ENCODE assay signal across 9 mouse cellular contexts in genomic region chr1:72593340-72593951, GRCm38 (mm10). TPM values are rescaled to one million over a fixed set of nuclear protein-coding genes. Genes with fewer than 3 reads are reported as not detected.
A peak's percentile ranks its signal among the peaks of the same experiment; 100 is the strongest.
DNase-seq lines count a peak whose midpoint lies in the region; ATAC-seq and TF ChIP-seq lines count a peak whose summit lies in the region.
"Had no signal": no experiment of that assay in that cellular context is flagged by ENCODE, and none has a peak within 500 bp of the region (broad histone marks: within the 10 kb centered on the region; RNA-seq: fewer than 3 reads in every experiment).

No protein-coding gene starts in this region.

- H3K4me3 ChIP-seq in kidney, embryonic 14.5 days (ENCODE audit: low read length), result no peak overlapping the region
- no peak overlapping the region for H3K4me3 ChIP-seq in liver, postnatal 0 days (ENCODE audit: low read depth, low read length)

- H3K9me3 ChIP-seq in kidney, embryonic 14.5 days (ENCODE audit: control insufficient read depth, low read length), result no peaks in the 10 kb centered on the region
- H3K9me3 ChIP-seq in liver, postnatal 0 days (ENCODE audit: low read length), result no peaks in the 10 kb centered on the region

- 87% methylated on average over 20 of the region's 20 CpGs for WGBS in kidney, embryonic 14.5 days
- 84% methylated on average over 20 of the region's 20 CpGs for WGBS in liver, postnatal 0 days (ENCODE audit: insufficient replicate concordance)

- TF ChIP-seq CTCF in liver, postnatal 0 days (IDR thresholded peaks at IDR 0.05; ENCODE audit: low read depth), result no peak

- H3K9ac ChIP-seq in kidney, embryonic 14.5 days (ENCODE audit: low read depth, low read length), result no peak overlapping the region
- H3K9ac ChIP-seq in liver, postnatal 0 days (replicated peaks), result no peak overlapping the region

- H3K4me2 ChIP-seq in kidney, embryonic 14.5 days (replicated peaks; ENCODE audit: low read depth, low read length), result no peak overlapping the region
- H3K4me2 ChIP-seq in liver, postnatal 0 days (ENCODE audit: low read depth, low read length), result no peak overlapping the region

- H3K4me1 ChIP-seq in kidney, embryonic 14.5 days (ENCODE audit: control insufficient read depth, insufficient read depth, low read length), result no peaks in the 10 kb centered on the region
- H3K4me1 ChIP-seq in liver, postnatal 0 days (ENCODE audit: insufficient read depth), result no peaks in the 10 kb centered on the region

- peaks cover 63% of the 10 kb centered on the region for H3K36me3 ChIP-seq in kidney, embryonic 14.5 days (ENCODE audit: control insufficient read depth, insufficient read depth, low read length)
- H3K36me3 ChIP-seq in liver, postnatal 0 days (replicated peaks; ENCODE audit: insufficient read depth, low read length), result peaks cover 47% of the 10 kb centered on the region

- TF ChIP-seq EP300 in liver, postnatal 0 days (IDR thresholded peaks at IDR 0.05; ENCODE audit: low read depth), result no peak

- no peak overlapping the region for H3K27ac ChIP-seq in kidney, embryonic 14.5 days (ENCODE audit: low read depth, low read length)
- no peak overlapping the region for H3K27ac ChIP-seq in liver, postnatal 0 days (ENCODE audit: low read depth)

- no peaks in the 10 kb centered on the region for H3K27me3 ChIP-seq in kidney, embryonic 14.5 days (ENCODE audit: control insufficient read depth, insufficient read depth, low read length)
- no peaks in the 10 kb centered on the region for H3K27me3 ChIP-seq in liver, postnatal 0 days (ENCODE audit: insufficient read depth, low read length)

- peak; percentile 47 for DNase-seq in kidney, adult 18-20 months
- DNase-seq in cerebellum, adult 9-10 months, result peak; percentile 74
- peak; percentile 77 for DNase-seq in heart, adult 8-10 months (ENCODE audit: low spot score)
- DNase-seq in layer of hippocampus, adult 11-12 months (ENCODE audit: low spot score), result peak; percentile 77
- DNase-seq in lung, postnatal 14 days, result peak; percentile 66
- peak; percentile 8 for DNase-seq in urinary bladder, postnatal 25 days (ENCODE audit: low spot score)
- DNase-seq in liver, postnatal 0 days, result no peak

- no peak for ATAC-seq in kidney, embryonic 14.5 days (ENCODE audit: low FRiP score, low TSS enrichment)
- ATAC-seq in liver, postnatal 0 days, result no peak

RNA-seq across cellular contexts. Expression of gene Smarcal1, which starts 10.4 kb away (rescaled TPM):
- polyA plus RNA-seq in kidney, embryonic 14.5 days (2014; fragmentation: Nextera tagmentation; extraction: Ambion mirVana), result 16.0 and 24.4 TPM in 2 replicates
- total RNA-seq in heart, adult 8-10 months (2022), result 10 to 100 TPM; 28.2 to 32.2 (median 29.4) TPM
- 3.0 and 3.5 TPM in 2 replicates for polyA plus RNA-seq in liver, postnatal 0 days (2015; fragmentation: Nextera tagmentation; extraction: Ambion mirVana)

RNA-seq across cellular contexts. Expression of gene March4, which starts 56.7 kb away (rescaled TPM):
- polyA plus RNA-seq in kidney, embryonic 14.5 days (2014; fragmentation: Nextera tagmentation; extraction: Ambion mirVana), result not detected in 2 replicates
- total RNA-seq in heart, adult 8-10 months (2022), result not detected
- polyA plus RNA-seq in liver, postnatal 0 days (2015; fragmentation: Nextera tagmentation; extraction: Ambion mirVana), result not detected in 2 replicates
- total RNA-seq: ES-E14 had no signal
